Mouse (Mus musculus): Measurements from ENCODE around the gene Pfdn5.
A peak's percentile ranks its signal among the peaks of the same experiment; 100 is the strongest.

Pfdn5 gene

GRCm38 (mm10) chr15:102326022-102326576 lies at the start of gene Pfdn5:
Gene Pfdn5, plus strand, starts transcription at chr15:102326116.
- peak; percentile 86 for DNase-seq

- no peak for DNase-seq
Measured at GRCm38 (mm10) chr15:102278726-102279091, 47.2 kb upstream of the Pfdn5 start.

- DNase-seq: peak; percentile 87
Measured at GRCm38 (mm10) chr15:102279092-102279782, 46.7 kb upstream of the Pfdn5 start, which contains the start of gene Mfsd5. Gene Mfsd5, plus strand, starts transcription at chr15:102279454.

- DNase-seq: peak; percentile 27
Measured at GRCm38 (mm10) chr15:102279783-102280520, 46.0 kb upstream of the Pfdn5 start.

- DNase-seq: peak; percentile 18
Measured at GRCm38 (mm10) chr15:102280623-102281022, 45.3 kb upstream of the Pfdn5 start.

GRCm38 (mm10) chr15:102282463-102283292 lies 43.2 kb upstream of the Pfdn5 start:
- no peak for DNase-seq

GRCm38 (mm10) chr15:102283648-102284047 lies 42.3 kb upstream of the Pfdn5 start:
- no peak for DNase-seq

GRCm38 (mm10) chr15:102287395-102287794 lies 38.5 kb upstream of the Pfdn5 start:
- peak; percentile 20 for DNase-seq

- peak; percentile 91 for DNase-seq
Measured at GRCm38 (mm10) chr15:102295633-102296367, 30.1 kb upstream of the Pfdn5 start, which contains the start of gene Espl1. Gene Espl1, plus strand, starts transcription at chr15:102296266.

- no peak for DNase-seq
Measured at GRCm38 (mm10) chr15:102296368-102297006, 29.4 kb upstream of the Pfdn5 start.

GRCm38 (mm10) chr15:102302542-102302941 lies 23.4 kb upstream of the Pfdn5 start:
- DNase-seq: no peak

GRCm38 (mm10) chr15:102308717-102309116 lies 17.2 kb upstream of the Pfdn5 start:
- DNase-seq: no peak

GRCm38 (mm10) chr15:102310074-102310845 lies 15.7 kb upstream of the Pfdn5 start:
- DNase-seq: no peak

GRCm38 (mm10) chr15:102311489-102311888 lies 14.4 kb upstream of the Pfdn5 start:
- DNase-seq: no peak

- DNase-seq: no peak
Measured at GRCm38 (mm10) chr15:102315292-102315691, 10.6 kb upstream of the Pfdn5 start.

GRCm38 (mm10) chr15:102316263-102316662 lies 9.7 kb upstream of the Pfdn5 start:
- peak; percentile 51 for DNase-seq

GRCm38 (mm10) chr15:102324654-102325473 lies 1.1 kb upstream of the Pfdn5 start:
- no peak for DNase-seq

- no peak for DNase-seq
Measured at GRCm38 (mm10) chr15:102326892-102327291, 976 bp downstream of the Pfdn5 start.

- DNase-seq: peak; percentile 75
Measured at GRCm38 (mm10) chr15:102331610-102332015, 5.7 kb downstream of the Pfdn5 start, which contains the start of gene Myg1. Gene Myg1, plus strand, starts transcription at chr15:102331709.

- no peak for DNase-seq
Measured at GRCm38 (mm10) chr15:102335254-102335653, 9.3 kb downstream of the Pfdn5 start.

All from cerebellum, adult 8-10 months (tissue).